Mouse (Mus musculus): ENCODE results near the gene Bace1.
A peak's percentile ranks its signal among the peaks of the same experiment; 100 is the strongest.

The Bace1 gene

DNA sequence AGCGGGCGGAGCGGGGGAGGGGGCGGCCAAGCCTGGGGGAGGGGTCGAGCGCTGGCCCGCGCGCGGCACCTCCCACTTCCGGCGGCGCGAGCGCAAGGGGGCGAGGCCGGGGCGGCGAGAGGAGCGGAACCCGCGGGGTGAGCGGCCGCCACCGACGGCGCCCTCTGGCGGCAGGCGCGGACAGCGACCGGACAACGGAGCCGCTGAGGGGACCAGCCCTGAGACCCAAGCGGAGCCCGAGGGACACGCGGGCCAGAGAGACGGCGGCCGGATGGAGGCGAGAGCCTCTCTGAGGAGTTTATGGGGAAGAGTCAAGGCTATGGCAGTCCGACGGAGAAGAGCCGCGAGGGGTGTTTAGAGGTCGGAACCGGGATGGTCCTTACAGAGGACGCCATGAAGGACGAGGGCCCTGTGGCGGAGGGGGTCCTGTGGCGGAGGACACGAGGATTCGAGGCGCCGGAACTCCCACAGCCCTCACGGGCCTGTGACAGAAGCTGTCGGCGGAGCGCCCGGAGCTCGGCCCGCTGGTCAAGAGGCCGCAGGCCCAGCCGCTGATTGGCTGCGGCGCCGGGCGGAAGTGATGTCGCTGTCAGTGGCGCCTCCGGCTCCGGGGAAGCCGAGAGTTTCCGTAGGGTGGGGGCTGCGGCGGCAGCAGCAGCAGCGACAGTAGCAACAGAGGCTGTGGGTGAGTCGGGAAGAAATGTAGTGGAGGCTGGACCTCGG, 68.1 kb downstream of the Bace1 start, which contains the start of the genes Pcsk7 and Rnf214:
Gene Pcsk7 (plus strand): TSS at position 143 of the 723 bp plus-strand sequence.
Gene Rnf214 (minus strand): TSS at position 557 of the 723 bp plus-strand sequence.
- DNase-seq: peak; percentile 92

DNA sequence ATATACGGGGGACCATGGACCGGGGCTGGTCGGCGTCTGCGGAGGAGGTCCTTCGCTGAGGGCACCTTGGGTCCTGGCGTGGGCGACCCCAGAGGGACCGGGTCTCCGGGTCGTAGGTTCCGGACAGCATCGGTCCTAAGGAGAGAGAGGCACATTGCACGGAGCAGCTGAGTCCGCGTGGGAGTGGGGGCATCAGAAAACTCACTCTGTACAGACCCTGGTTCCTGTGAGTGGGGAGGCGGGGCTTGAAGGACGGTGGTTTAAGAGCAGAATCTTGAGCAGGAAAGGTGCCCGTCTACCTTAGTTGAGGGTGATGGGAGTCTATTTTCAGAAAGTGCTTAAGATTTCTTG, 68.7 kb downstream of the Bace1 start:
- DNase-seq: no peak

DNA sequence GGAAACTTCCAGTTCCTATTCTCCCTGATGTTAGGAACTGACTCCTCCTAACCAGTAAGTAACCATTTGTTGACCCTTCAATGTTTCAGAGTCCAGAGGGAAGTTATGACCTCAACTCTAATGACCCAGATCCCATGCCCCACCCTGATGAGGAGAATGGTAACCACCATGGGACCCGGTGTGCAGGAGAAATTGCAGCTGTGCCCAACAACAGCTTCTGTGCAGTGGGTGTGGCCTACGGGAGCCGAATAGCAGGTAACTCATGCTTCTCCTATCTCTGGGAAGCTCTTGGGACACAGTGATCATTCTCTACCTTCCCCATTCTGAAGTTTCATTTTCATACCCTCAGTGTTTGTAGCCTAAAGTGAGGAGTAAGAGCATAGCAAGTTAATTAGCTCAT, 72.6 kb downstream of the Bace1 start:
- no peak for DNase-seq

DNA sequence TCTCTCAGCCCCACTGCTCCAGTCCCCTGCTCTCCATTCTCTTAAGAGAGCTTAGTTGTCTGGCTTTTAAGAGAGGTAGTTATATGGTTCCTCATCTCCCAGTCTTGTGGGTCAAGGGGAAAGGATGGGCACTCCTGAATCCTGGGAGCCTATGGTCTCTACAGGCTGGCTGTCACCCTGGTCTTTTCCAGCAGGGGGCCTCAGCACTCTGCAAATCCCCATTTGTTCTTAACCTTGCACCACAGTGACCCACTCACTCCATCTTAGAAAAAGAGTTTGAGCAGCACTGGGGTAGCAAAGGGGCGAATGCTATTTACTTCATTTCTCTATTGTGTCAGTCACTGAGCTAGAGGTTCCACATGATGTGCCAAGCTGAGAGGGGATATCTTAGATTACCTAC, 73.3 kb downstream of the Bace1 start:
- peak; percentile 68 for DNase-seq
